Mouse (Mus musculus) cerebellum, postnatal 4 days (tissue): Measurements from ENCODE around the gene Gm29797.
A peak's percentile ranks its signal among the peaks of the same experiment; 100 is the strongest.

Experiments
- DNase-seq, 2 experiments: peaks; one replicate each; pipeline ENCODE4 v3.0.0; 2022; ENCODE audit warnings: low spot score in 2 of 2, mixed read lengths in 1 of 2

Gene Gm29797

DNA sequence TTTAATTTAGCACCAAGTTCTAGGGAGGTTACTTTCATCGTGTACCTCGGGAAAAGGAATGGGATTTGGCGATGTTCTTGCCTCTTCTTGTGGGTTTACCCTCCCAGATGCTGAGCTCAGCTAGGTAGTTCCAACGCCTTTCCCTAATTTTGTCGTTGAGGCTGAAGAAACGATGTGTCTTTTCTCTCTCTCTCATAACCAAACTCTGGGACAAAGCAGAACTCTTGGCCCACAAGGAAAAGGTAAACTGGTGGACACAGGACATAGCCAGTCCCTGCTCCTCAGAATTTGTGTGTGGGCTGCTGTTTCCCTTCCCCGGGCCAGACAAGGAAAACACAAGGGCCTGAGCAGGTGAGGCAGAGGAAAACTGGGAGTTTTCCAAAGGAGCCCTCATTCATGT is 15.2 kb downstream of the Gm29797 start:
- no peak for DNase-seq

DNA sequence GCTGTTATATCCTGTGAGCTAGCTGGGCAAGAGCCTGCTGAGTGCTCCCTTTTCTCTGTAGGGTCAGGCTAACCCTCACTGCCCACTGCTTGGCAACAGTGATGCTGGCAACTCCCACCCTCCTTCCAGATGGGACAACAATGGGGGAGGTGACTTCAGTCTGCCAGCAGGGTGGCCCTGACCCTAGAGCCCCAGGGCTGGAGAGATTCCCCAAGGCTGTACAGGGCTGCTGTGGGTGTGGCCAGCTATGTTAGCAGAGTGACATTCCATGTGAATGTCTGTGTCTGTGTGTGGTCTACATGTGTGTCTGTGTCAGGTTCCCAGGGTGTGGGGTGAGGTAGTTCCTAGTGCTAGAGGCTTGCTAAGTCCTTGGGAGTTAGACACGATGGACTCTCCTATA is 16.7 kb downstream of the Gm29797 start:
- DNase-seq, result no peak

DNA sequence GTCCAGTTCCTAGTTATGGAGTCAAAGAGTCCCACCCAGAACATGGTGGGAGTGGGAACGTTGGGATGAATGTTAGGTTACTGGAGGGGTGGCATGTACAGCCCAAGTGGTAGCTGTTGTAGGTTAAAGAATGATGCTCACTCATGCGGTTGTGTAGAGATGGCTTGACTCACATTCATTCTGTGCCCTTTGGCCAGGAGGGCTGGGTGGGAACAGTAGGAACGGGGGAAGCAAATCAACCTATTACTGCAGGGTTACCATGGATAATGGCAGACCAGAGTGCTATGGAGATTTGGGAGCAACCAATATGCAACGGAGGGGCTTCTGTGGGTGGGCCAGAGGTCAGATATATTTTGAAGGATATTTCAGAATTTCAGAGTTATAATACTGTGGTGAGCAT is 18.1 kb downstream of the Gm29797 start:
- no peak for DNase-seq

DNA sequence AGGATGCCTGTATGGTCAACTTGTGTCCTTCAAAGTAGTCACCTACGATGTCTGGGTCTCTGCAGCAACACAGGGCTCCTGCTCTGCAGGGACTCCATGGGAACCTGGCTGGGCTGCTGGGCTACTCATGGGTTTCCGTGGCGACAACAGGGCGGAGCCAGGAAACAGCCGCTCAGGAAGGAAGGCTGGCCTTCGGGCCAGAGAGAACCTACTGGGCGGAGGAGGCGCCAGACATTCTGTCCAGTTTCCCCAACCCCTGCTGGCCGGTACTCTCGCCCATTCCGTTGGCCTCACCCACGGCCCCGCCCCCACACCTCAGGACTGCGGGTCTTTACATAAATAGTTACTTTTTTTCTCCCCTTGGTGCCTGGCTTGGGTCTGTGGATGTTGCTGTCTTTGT is 18.6 kb downstream of the Gm29797 start:
- peak in 1 of 2 experiments; percentile 38 for DNase-seq

DNA sequence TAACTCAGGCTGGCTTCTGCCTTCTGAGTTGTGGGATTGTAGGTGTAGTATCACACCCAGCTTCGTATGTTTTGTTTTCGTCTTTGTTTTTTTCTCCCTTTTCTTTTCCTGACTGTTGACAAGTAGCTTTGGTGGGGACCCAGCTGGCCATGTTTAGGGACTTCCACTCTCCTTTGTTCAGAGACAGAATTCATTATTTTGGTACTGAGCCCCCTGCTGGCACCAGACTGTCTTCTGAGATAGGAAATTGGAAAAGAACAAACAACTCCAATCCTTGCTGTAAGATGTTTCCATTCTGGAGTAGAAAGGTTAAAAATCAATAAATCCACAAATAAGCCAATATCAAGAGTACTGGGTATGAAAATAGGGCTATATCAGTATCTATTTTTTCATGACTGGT is 19.6 kb downstream of the Gm29797 start:
- no peak for DNase-seq

DNA sequence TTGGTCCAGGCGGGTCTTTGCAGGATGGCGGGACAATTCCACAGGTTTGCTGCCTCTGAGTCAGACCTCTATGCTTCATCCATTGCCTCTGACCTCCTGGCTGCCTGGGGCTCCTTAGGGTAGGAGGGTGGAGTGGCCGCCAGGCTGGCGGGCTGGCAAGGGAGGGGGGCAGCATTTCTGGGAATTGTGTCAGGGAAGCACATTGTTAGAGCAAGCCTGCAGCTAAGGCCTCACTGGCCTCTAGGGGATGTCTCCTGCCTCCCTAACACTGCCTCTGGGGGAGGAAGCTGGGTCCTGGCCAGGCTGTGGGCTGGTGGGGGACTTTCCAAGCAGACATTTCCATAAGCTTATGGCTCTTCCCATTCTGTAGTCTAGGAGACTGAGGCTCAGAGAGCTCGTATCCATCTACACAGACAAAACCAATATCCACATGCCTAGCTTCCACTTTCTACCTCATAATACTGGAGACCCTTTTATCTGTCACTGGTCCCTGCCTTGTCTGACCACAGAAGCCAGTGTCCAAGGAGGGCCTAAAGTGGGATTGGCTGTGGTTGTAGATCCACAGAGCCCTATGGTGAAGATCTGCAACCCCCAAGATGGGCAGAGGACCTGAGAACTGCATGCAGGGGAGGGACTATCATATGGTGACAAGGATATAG is 20.4 kb downstream of the Gm29797 start:
- DNase-seq, result no peak

DNA sequence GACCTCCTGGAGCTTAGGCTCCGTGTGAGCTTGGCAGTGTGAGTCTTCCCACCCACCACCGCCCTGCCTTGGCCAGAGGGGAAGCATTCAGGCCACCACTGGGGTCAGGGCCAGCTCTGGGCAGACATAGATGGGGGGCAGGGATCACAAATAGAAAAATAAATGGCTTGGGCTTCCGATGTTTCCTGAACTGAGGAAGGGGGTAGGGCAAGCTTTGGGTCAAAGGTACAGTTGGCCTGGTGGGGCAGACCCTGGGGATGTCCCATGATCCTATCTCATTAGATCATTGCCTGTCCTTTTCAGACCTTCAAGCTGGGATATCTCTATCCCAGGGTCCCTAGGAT is 20.9 kb downstream of the Gm29797 start:
- no peak for DNase-seq

DNA sequence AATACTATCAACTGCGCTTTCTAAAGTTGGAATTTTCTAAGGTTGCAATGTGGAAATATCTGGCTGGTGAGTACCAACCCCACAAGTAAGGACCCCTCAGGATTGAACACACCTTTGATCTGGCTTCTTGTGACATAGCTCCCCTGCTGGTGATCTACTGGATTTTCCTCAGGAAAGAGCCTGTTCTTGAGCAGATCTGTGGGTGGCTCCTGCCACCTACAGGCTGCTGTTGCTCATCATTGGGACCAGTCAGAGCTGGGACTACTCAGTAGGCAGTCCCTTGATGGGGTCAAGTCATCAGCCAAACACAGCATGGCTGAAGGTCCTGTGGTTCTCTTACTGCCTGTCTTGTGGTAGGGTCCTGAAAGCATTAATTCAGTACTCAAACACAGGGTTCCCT is 21.9 kb downstream of the Gm29797 start:
- DNase-seq, result peak in 1 of 2 experiments; percentile 67

DNA sequence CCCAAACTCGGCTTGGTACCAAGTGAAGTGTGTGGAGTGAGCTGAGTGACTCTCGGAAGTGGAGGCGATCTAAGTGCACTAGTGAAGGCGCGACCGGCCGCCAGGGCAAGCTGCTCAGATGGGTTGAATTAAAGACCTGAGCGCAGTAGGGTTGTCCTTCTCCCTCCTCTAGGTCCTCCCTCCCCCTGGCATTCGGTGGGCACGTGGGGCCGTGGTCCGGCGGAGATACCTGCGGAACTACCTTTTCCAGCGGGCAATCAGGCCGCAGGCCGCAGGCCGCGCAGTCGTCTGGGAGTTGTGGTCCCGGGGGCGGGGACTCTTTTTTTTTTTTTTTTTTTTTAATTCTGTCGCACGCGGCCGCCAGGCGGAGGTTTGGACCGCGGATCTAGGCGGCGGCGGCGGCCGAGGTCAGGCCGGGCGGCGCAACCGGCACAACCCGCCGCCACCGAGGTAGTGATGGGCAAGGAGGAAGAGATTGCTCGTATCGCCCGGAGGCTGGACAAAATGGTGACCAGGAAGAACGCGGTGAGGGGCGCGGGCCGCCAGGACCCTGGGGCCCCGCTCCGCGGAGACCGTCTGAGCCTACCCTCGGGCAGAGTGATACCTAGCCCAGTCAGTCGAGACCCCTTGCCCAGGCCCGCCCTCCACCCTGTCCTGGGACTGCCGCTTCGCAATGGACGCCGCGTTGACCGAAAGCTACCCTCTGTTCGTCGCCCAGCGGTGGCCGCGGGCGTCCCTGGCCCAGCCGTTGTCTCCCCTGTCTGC is 23.3 kb downstream of the Gm29797 start, which contains the start of gene Tcea2:
Gene Tcea2, plus strand, starts transcription at position 360 of the 765 bp plus-strand sequence.
- DNase-seq, result peak; percentile 58 to 68

DNA sequence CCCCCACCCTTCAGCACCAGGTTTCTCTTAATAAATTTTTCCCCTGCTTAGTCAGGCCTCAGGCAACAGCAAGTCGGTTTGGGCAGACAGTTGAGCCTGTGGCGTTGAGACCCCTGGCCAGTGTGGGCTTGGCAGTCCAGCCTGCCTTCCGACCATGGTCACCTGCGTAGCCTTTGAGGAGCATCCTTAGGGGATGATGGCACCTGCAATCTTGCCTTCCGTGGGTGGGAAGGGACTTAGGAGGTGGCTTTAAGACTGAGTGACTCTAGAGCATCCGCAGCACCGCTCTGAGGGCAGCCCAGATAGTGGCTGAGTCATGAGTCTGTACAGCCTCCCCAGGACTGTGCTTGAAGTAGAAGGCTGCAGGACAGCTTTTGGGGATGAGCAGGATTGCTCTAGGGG is 23.9 kb downstream of the Gm29797 start:
- DNase-seq, result no peak

DNA sequence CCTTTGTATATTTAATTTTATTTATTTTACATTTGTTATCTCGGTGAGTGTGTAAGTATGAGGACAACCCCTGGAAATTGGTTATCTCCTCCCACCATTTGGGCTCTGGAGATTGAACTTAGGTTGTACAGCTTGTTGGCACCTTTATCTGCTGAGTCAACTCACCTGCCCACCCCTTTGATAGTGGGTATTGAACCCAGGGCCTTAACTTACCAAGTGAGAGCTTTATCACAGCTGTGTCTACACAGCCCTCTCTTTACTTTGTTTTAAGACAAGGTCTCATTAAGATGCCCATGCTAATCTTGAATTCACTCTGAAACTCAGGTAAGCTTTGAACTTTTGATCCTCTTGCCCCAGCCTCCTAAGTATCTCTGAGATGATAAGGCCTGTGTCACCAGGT is 25.1 kb downstream of the Gm29797 start:
- no peak for DNase-seq

DNA sequence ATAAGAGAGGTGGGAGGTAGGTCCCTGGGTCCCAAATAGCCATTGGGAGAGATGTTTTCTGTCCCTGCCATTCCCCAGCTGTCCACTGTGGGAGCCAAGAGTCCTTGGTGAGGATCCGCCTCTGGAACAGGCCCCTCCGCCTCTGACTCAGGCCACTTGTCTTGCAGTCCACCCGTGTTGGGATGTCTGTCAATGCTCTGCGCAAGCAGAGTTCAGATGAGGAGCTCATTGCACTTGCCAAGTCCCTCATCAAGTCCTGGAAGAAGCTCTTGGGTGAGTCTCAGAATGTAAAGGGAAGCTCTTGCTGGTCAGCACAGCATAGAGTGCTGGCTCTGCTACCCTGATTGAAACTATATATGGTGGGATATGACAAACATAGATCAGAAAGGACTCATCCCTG is 26.5 kb downstream of the Gm29797 start:
- no peak for DNase-seq

DNA sequence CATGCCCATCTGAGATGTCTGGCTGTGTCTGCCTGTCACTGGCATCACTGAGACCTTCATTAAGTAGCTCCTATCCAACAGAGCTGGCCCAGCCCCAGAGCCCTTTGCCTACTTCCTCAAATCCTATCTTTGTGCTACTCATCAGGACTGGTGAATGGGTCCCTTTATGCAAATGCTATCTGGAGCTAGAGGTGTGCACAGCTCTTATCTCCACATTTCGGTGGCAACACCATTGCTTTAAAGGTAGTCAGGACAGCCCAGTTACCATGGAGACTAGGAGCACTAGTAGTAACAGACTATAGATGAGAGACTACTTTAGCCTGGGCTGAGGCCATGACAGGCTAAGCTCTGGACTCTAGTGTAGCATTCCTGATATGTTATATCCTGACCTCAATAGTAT is 27.9 kb downstream of the Gm29797 start:
- DNase-seq, result no peak

DNA sequence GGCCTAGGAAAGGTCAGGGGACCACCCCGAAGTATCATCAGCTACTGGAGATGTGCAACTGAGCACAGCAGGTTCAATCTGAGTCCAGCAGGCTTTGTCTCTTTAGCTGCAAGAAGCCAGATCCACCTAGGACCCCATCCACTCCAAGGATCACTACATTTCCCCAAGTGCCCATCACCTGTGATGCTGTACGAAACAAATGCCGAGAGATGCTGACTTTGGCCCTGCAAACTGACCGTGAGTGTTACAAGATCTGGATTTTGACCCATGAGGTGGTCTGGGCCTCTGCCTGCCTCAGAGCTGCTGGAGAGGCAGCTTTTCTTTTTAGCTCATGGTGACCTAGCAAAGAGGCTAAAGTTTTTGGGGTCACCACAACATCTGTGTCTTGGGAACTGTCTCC is 28.9 kb downstream of the Gm29797 start:
- no peak for DNase-seq

DNA sequence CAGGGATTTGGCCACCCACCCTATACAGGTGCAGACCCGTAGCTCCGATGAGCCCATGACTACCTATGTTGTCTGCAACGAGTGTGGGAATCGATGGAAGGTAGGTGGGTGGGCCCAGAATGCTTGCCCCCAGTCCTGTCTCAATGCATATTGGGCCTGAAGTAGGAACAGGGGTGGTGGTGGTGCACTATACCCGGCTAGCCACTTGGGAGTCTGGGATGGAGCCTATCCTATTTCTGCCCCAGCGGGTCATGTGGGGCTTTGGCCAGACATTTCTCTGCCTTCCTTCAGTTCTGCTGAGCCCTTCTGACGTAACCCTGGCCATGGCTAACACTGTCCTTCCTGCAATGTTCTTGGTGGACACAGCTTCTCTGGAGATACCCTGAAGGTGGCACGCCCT is 30.8 kb downstream of the Gm29797 start:
- no peak for DNase-seq

DNA sequence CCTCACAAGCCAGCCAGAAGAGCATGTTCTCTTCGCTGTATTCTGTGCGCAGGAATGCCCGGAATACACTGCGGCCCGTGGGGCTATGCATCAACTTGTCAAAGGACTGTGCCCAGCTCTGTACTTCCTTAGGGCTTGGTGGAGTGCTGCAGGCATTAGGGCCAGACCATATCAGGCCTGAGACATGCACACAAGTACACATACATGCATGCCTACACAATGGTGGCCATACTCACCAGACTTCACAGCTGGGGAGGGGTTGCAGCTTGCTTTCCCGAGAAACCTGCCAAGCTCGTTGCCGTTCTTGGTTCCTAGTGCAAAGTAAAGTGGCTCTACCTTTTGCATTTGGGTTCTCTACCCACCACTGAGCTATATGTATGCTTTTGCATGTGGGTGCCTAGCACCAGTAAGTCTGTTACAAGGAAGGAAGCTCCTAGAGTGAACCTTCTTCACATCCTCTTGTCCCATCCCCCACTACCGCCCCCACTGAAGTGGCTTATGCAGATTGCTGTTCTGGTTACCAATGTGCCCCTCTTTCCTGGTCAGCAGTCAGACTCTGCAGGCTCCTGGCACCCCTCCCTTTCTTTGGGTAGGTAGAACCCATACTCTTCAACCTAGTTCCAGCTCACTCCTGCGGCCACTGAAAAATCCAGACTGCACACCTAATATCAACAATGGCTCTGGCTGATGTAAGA is 32.8 kb downstream of the Gm29797 start:
- DNase-seq, result no peak

DNA sequence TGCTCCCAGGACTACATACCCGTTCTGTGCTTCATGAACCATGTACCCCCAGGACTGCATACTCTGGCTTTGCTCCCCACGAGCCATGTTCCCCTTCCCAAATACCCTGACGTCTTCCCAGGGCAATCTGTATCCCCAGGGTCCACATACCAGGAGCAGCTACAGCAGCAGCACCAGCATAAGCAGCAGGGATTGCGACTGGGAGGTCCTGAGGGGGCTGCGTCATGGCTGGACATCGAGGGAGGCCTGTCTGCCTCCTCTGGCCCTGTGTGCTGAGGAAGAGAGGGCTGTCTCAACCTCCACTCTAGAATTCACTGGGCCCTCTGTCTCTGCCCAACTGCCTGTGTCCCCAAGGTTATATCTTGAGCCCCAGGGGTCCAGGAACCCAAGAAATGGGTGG is 34.2 kb downstream of the Gm29797 start:
- no peak for DNase-seq

DNA sequence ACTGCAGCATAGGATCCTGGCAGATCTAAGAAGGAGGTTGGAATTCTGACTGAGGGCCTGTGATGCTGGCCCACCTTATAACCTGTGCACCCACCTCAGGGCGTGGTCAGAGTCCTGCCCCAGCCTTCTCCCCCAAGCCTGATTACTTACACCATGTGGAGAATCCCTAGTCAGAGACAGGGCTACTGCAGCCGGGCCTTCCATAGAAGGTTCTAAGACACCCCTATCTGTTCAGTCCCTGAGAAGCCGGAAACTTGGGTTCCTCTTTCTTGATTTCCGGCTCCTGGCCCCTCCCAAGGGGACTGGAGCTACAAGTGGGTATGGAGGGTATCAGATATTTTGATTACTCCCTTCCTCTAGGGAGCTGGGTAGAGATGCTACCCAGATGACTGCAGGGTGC is 34.7 kb downstream of the Gm29797 start:
- DNase-seq, result no peak

DNA sequence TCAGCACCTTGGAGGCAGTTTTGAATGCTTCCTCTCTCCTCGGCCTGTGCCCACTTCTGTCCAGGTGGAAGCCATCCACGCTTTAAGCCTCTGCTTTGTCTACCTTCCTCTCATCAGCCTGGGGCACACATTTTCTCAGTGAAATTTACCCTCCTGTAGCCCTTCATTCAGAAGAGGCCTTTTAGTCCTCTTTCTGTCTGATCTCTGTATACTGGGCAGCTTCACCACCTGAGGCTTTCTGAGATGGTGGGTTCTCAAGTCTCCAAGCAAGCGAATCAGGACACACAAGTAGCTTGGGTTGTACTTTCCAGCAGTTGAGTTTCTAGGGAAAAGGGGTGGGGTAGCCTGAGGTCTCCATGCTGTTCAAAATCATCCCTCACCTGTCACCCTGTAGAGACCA is 35.5 kb downstream of the Gm29797 start:
- DNase-seq, result no peak

DNA sequence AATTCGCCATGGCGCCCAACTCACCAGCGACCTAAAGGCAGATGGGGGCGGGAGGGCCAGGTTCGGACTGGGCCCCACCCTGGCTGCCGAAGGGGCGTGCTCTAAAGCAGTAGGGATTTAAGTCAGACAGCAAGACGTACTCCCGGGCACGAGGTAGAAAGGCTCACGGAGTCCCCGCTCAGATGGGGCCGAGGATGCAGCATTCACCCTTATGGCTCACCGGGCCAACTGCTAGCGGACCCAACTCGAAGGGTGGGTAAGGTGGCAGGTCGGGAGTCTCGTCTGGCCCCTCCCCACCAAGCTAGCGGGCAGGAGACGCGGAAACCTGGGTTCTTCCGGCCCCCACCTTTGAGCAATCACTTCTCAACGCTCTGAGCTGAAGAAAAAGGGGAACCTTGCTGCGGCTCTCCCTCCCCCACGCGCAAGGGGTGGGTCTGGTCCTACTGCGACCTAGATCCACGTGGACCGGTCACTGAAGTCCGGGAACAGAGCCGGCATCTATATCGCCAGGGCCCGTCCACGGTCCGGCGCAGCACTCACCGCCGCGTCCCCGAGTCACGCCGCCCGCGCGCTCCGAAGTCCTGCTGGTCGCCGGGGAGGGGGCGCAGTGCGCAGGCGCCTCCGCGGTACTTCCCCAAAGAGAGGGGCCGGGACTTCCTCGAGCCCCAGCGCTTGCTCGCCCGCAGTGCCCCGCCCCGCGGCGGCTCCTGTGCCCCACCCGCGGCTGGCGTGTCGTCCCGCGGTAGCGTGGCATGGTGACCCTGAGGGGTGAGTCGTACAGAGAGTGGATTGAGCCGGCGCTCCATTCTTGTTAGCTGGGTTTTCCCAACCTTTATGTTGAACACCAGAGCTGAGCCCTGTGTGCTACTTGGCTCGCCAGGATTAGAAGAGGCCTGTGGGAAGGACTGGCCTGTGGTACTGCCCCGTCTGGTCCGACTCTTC is 36.8 kb downstream of the Gm29797 start, which contains the start of gene Rgs19:
Gene Rgs19, minus strand, starts transcription at position 639 of the 942 bp plus-strand sequence.
- DNase-seq, result peak; percentile 48 to 72

DNA sequence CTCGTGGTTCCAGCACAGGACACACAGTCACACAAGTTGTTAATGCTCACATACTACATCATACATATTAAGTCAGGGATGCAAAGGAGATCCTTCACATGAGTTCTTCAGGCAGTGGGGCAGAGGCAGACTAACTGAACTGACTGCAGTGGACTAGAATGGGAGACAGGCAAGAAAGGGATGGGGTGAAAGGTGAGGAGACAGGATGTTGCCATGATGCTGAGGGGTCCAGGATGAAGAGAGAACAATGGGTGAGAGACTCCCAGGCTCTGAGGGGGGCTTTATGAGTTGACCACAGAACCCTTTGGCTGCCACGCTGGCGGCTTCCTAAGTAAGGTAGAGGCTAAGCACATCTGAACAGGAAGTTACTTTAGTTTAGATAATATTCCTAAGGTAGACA is 37.7 kb downstream of the Gm29797 start:
- no peak for DNase-seq

DNA sequence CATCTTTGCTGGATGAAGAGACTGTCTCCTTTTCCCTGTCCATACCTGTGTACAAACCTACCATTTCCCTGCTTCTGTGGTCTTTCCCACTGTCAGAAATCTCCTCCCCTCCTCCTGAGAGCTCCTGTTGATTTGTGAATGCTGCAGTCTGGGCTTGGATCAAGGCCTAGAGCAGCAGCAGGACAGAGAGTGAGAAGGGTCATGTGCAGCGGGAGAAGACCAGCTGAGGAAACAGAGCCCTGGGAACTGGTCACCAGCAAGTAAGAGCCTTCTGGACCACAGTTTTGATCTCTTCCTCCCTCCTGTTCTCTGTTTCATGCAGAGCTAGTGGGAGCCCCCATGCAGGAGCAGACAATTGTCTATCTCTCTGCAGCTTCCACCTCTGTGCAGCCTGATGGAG is 38.9 kb downstream of the Gm29797 start:
- no peak for DNase-seq
